Mouse (Mus musculus): ENCODE measurements around the gene Cdhr5. TPM values are rescaled to one million over a fixed set of nuclear protein-coding genes. Genes with fewer than 3 reads are reported as not detected.

Gene Cdhr5
- polyA plus RNA-seq (2012; rRNA removed) (0.07 and 0.11 TPM in 2 replicates), polyA plus RNA-seq (2014; fragmentation: Nextera tagmentation; extraction: Ambion mirVana) (0.24 and 0.27 TPM in 2 replicates)

DNA sequence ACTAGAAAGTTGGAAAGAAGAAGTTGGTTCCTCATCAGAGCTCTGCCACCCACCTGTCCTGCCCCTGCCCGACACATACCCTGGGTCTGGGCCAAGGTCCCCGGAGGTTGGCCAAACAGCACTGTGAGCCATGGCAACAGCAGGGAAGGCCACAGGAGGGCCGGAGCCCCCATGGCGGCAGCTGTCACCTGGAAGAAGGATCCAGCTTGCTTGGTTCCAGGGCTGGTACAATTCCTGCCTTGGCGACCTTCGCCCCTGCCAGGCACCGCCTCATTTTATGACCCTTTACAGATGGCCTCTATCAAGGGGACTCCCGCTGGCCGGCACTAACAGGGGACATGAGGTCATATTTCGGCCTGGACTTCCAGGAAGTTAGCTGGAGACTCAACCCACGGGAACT is at the start of gene Cdhr5:
TSS of gene Cdhr5 (minus strand) at position 241 of the 400 bp plus-strand sequence.
- Histone ChIP-seq H3K27ac (no peak within 1 kb of the TSS), H3K4me3 (ENCODE audit: insufficient read depth in 1 of 2, low read depth in 2 of 2, low read length in 2 of 2) (no peak within 1 kb of the TSS), H3K9ac (replicated peaks) (no peak within 1 kb of the TSS), H3K4me1 (replicated peaks; ENCODE audit: control insufficient read depth in 2 of 2, insufficient read depth in 2 of 2, low read length in 1 of 2) (0 out of 4 replicates have a peak, but pooled peaks cover 0 to 2% of the 10 kb centered on the region in 2 experiments), H3K27me3 (ENCODE audit: control insufficient read depth, insufficient read depth, low read length) (peaks cover 22% of the 10 kb centered on the region), H3K9me3 (ENCODE audit: control insufficient read depth, low read length) (no peaks in the 10 kb centered on the region), H3K36me3 (replicated peaks; ENCODE audit: control insufficient read depth, insufficient read depth, low read depth) (no peaks in the 10 kb centered on the region), H3K4me2 (ENCODE audit: low read depth) (no peak within 1 kb of the TSS)
- ATAC-seq (ENCODE audit: insufficient read depth) (no peak), DNase-seq (ENCODE audit: low read depth in 3 of 3, low spot score in 3 of 3) (no peak)
- 67% methylated on average over 11 of the region's 11 CpGs for WGBS (ENCODE audit: insufficient replicate concordance)
- no peak for TF ChIP-seq EP300 (IDR thresholded peaks at IDR 0.05; ENCODE audit: low read depth)
- TF ChIP-seq CTCF (IDR thresholded peaks at IDR 0.05; ENCODE audit: low read depth): no peak

DNA sequence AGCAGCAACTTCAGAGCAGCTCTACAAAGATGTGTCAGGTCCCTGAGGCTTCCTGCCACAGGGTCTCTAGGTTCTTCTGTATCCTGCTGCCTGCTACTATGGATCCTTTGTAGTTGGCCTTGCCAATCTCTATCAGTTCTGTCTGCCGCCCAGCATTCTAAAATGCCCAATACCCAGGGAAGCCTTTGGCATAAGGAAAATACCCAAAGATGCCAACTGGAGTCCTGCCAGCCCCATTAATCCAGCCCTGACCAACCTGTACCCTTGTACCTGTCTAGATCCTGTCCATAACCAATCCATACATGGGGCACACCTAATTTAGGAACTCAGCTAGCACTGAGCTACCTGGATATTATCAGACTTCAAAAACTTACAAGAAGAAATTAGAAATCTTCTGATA is 48.1 kb upstream of the Cdhr5 start:
- no peak overlapping the region for H3K4me2 ChIP-seq (ENCODE audit: low read depth)
- no peaks in the 10 kb centered on the region for H3K27me3 ChIP-seq (ENCODE audit: control insufficient read depth, insufficient read depth, low read length)
- no peak overlapping the region for H3K9ac ChIP-seq (replicated peaks)
- H3K4me3 ChIP-seq (ENCODE audit: insufficient read depth in 1 of 2, low read depth in 2 of 2, low read length in 2 of 2): no peak overlapping the region
- H3K36me3 ChIP-seq (replicated peaks; ENCODE audit: control insufficient read depth, insufficient read depth, low read depth): peaks cover 36% of the 10 kb centered on the region
- H3K27ac ChIP-seq: no peak overlapping the region
- peaks cover 19 to 23% of the 10 kb centered on the region in 2 experiments for H3K4me1 ChIP-seq (replicated peaks; ENCODE audit: control insufficient read depth in 2 of 2, insufficient read depth in 2 of 2, low read length in 1 of 2)
- ATAC-seq (ENCODE audit: insufficient read depth) (no peak), DNase-seq (ENCODE audit: low read depth in 3 of 3, low spot score in 3 of 3) (no peak)
- H3K9me3 ChIP-seq (ENCODE audit: control insufficient read depth, low read length): no peaks in the 10 kb centered on the region
- 76% methylated on average over 1 of the region's 1 CpGs for WGBS (ENCODE audit: insufficient replicate concordance)
- no peak for TF ChIP-seq CTCF (IDR thresholded peaks at IDR 0.05; ENCODE audit: low read depth)
- no peak for TF ChIP-seq EP300 (IDR thresholded peaks at IDR 0.05; ENCODE audit: low read depth)

DNA sequence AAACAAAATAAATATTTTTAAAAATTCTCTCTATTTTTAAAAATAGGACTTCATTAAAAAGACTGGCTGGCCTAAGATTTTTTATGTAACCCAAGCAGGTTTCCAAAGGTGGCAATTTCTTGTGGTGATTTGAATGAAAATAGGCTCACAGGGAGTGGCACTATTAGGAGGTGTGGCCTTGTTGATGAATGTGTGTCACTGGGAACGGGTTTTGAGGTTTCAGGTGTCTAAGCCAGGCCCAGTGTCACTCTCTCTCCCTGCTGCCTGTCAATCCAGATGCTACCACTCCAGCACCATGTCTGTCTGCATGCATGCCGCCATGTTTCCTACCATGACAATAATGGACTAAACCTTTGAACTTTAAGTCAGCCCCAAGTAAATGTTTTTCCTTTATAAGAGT is 42.9 kb upstream of the Cdhr5 start:
- DNase-seq (ENCODE audit: low read depth in 3 of 3, low spot score in 3 of 3) (no peak), ATAC-seq (ENCODE audit: insufficient read depth) (no peak)
- H3K9me3 ChIP-seq (ENCODE audit: control insufficient read depth, low read length): no peaks in the 10 kb centered on the region
- H3K27ac ChIP-seq: no peak overlapping the region
- no peak overlapping the region for H3K4me3 ChIP-seq (ENCODE audit: insufficient read depth in 1 of 2, low read depth in 2 of 2, low read length in 2 of 2)
- 69% methylated on average over 2 of the region's 2 CpGs for WGBS (ENCODE audit: insufficient replicate concordance)
- H3K4me1 ChIP-seq (replicated peaks; ENCODE audit: control insufficient read depth in 2 of 2, insufficient read depth in 2 of 2, low read length in 1 of 2): no peaks in the 10 kb centered on the region
- H3K36me3 ChIP-seq (replicated peaks; ENCODE audit: control insufficient read depth, insufficient read depth, low read depth): peaks cover 62% of the 10 kb centered on the region
- H3K9ac ChIP-seq (replicated peaks): no peak overlapping the region
- no peaks in the 10 kb centered on the region for H3K27me3 ChIP-seq (ENCODE audit: control insufficient read depth, insufficient read depth, low read length)
- H3K4me2 ChIP-seq (ENCODE audit: low read depth): no peak overlapping the region
- TF ChIP-seq CTCF (IDR thresholded peaks at IDR 0.05; ENCODE audit: low read depth): no peak
- no peak for TF ChIP-seq EP300 (IDR thresholded peaks at IDR 0.05; ENCODE audit: low read depth)

DNA sequence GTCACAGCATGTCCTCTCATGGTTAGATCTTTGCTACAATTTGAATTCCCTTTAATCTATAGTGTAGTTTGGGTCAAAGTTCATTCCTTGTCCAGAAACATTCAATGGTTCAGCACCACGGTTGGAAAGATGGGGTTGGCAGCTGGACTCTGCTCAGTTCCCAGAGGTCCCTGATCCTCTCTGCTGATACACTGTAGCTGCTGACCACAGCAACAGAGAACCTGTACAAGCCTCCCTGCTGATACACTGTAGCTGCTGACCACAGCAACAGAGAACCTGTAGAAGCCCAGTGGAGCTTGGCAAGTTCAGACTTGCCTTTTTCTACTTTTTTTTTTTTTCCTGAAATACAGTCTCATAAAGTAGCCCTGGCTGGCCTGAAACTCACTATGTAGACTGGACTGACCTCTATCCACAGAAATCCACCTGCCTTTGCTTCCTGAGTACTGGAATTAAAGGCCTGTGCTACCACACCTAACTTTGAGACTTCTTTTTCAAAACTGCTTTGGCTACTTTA is 41.1 kb upstream of the Cdhr5 start:
- Histone ChIP-seq H3K4me1 (replicated peaks; ENCODE audit: control insufficient read depth in 2 of 2, insufficient read depth in 2 of 2, low read length in 1 of 2) (no peaks in the 10 kb centered on the region), H3K4me3 (ENCODE audit: insufficient read depth in 1 of 2, low read depth in 2 of 2, low read length in 2 of 2) (no peak overlapping the region), H3K36me3 (replicated peaks; ENCODE audit: control insufficient read depth, insufficient read depth, low read depth) (peaks cover 67% of the 10 kb centered on the region), H3K27me3 (ENCODE audit: control insufficient read depth, insufficient read depth, low read length) (no peaks in the 10 kb centered on the region), H3K4me2 (ENCODE audit: low read depth) (no peak overlapping the region), H3K9ac (replicated peaks) (no peak overlapping the region), H3K9me3 (ENCODE audit: control insufficient read depth, low read length) (no peaks in the 10 kb centered on the region), H3K27ac (no peak overlapping the region)
- ATAC-seq (ENCODE audit: insufficient read depth) (no peak), DNase-seq (ENCODE audit: low read depth in 3 of 3, low spot score in 3 of 3) (no peak)
- TF ChIP-seq CTCF (IDR thresholded peaks at IDR 0.05; ENCODE audit: low read depth): no peak
- no peak for TF ChIP-seq EP300 (IDR thresholded peaks at IDR 0.05; ENCODE audit: low read depth)
- WGBS (ENCODE audit: insufficient replicate concordance): 67% methylated on average over 1 of the region's 1 CpGs

DNA sequence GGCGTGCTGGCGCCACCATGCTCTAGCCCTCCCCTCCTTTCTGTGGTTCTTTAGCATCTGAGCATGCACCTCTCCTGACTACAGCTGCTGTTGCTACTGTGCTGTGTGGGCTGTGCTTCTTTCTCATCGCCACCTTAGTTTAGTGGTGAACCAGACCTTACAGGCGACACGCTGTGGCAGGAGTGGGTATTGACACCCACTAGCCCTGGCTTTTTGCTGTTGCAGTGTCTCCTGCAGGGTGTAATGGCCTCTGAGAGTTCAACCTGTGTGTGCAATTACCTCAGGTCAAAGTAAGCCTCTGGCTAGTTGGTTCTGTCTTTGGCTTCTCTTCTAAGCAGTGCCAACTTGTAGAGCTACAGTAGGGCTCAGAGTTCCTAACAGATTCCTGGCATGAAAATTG is 39.4 kb upstream of the Cdhr5 start:
- H3K36me3 ChIP-seq (replicated peaks; ENCODE audit: control insufficient read depth, insufficient read depth, low read depth): peaks cover 62% of the 10 kb centered on the region
- 73% methylated on average over 5 of the region's 5 CpGs for WGBS (ENCODE audit: insufficient replicate concordance)
- H3K4me3 ChIP-seq (ENCODE audit: insufficient read depth in 1 of 2, low read depth in 2 of 2, low read length in 2 of 2): no peak overlapping the region
- no peak overlapping the region for H3K4me2 ChIP-seq (ENCODE audit: low read depth)
- ATAC-seq (ENCODE audit: insufficient read depth) (no peak; the same call in 1 of the 2 replicates), DNase-seq (ENCODE audit: low read depth in 3 of 3, low spot score in 3 of 3) (no peak)
- no peak overlapping the region for H3K27ac ChIP-seq
- no peaks in the 10 kb centered on the region for H3K9me3 ChIP-seq (ENCODE audit: control insufficient read depth, low read length)
- peak; percentile 74 for TF ChIP-seq CTCF (IDR thresholded peaks at IDR 0.05; ENCODE audit: low read depth)
- no peak for TF ChIP-seq EP300 (IDR thresholded peaks at IDR 0.05; ENCODE audit: low read depth)
- no peak overlapping the region for H3K9ac ChIP-seq (replicated peaks)
- no peaks in the 10 kb centered on the region for H3K27me3 ChIP-seq (ENCODE audit: control insufficient read depth, insufficient read depth, low read length)
- H3K4me1 ChIP-seq (replicated peaks; ENCODE audit: control insufficient read depth in 2 of 2, insufficient read depth in 2 of 2, low read length in 1 of 2): no peaks in the 10 kb centered on the region

All from liver, embryonic 14.5 days (tissue).